Mouse (Mus musculus) C2C12 (cell line): ENCODE data around the gene Slc24a3.

Experiments
- CEBPB ChIP-seq: IDR thresholded peaks from one replicate; pipeline ENCODE4 v1.6.1; 2011; ENCODE audit warnings: low read depth, mild to moderate bottlenecking, control low read depth, moderate library complexity
- CTCF ChIP-seq: IDR thresholded peaks from one replicate; pipeline ENCODE4 v1.5.1; 2011; ENCODE audit not compliant: control insufficient read depth, insufficient read depth, insufficient read length

- TF ChIP-seq CTCF (no peak), CEBPB (no peak)
Observed at GRCm38 (mm10) chr2:145307231-145307883, 139.8 kb downstream of the Slc24a3 start.
